Mouse (Mus musculus): ENCODE results near the gene Nt5dc2.

- TF ChIP-seq MAX (IDR thresholded peaks at IDR 0.05; ENCODE audit: low read length) = no peak
- TF ChIP-seq POLR2A (IDR thresholded peaks at IDR 0.05; ENCODE audit: low read depth, low read length) = no peak
Measured at GRCm38 (mm10) chr14:31110613-31111012, 20.2 kb upstream of the Nt5dc2 start.

Measured in CH12.LX (cell line).